Mouse (Mus musculus): ENCODE results near the gene Smox.

Gene Smox

GRCm38 (mm10) chr2:131557896-131558295 lies 66.6 kb downstream of the Smox start:
- DNase-seq, result no peak

- DNase-seq, result no peak
Measured at GRCm38 (mm10) chr2:131560205-131560919, 69.1 kb downstream of the Smox start.

- no peak for DNase-seq
Measured at GRCm38 (mm10) chr2:131561344-131561870, 70.1 kb downstream of the Smox start.

- no peak for DNase-seq
Measured at GRCm38 (mm10) chr2:131561891-131562585, 70.7 kb downstream of the Smox start, which contains the start of gene Adra1d. Gene Adra1d, minus strand, starts transcription at chr2:131562283.

GRCm38 (mm10) chr2:131562586-131563122 lies 71.4 kb downstream of the Smox start:
- DNase-seq, result no peak

Measured in cerebellum, adult 9-10 months (tissue).